19 mouse cellular contexts compared by ENCODE assay signal in the genomic region with DNA sequence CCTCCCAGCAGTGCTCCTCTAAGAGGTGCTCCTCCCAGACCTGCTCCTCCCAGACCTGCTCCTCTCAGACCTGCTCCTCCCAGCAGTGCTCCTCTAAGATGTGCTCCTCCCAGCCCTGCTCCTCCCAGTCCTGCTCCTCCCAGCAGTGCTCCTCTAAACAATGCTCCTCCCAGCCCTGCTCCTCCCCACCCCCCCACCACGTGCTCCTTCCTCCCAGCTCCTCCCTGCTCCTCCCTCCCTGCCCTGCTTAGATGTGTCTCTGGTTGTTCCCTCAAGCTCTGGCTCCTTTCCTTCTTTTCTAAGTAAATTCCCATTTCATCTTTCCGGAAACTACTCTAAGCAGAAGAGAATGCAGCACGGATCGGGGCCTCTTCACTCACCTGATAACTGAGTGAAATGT. TPM values are rescaled to one million over a fixed set of nuclear protein-coding genes. Genes with fewer than 3 reads are reported as not detected.
DNase-seq lines count a peak whose midpoint lies in the region; ATAC-seq and TF ChIP-seq lines count a peak whose summit lies in the region.
"Had no signal": no experiment of that assay in that cellular context is flagged by ENCODE, and none has a peak within 500 bp of the region (broad histone marks: within the 10 kb centered on the region; RNA-seq: fewer than 3 reads in every experiment).

No protein-coding gene starts in this region.

- ATAC-seq in lung, embryonic 16.5 days (ENCODE audit: low read depth): no peak
- ATAC-seq: forebrain, embryonic 15.5 days had no signal

- H3K9ac ChIP-seq in lung, embryonic 16.5 days (ENCODE audit: low read length): no peak overlapping the region
- H3K9ac ChIP-seq: forebrain, embryonic 15.5 days; hindbrain, embryonic 13.5 days; limb, embryonic 12.5 days; liver, embryonic 15.5 days; midbrain, embryonic 13.5 days had no signal

- 66% methylated on average over 4 of the region's 4 CpGs for WGBS in kidney, adult 2 months
- 58% methylated on average over 4 of the region's 4 CpGs for WGBS in lung, embryonic 16.5 days

- peak overlapping the region; percentile 73 for H3K27ac ChIP-seq in gastrocnemius, adult 2 months
- peak overlapping the region; percentile 64 for H3K27ac ChIP-seq in kidney, adult 2 months (ENCODE audit: insufficient read depth, low read depth, low read length)
- peak overlapping the region; percentile 69 for H3K27ac ChIP-seq in lung, embryonic 16.5 days (ENCODE audit: low read length)
- H3K27ac ChIP-seq: forebrain, embryonic 15.5 days; liver, embryonic 15.5 days; midbrain, embryonic 13.5 days had no signal

- intact Hi-C loops in gastrocnemius, adult 2 months (cut with DNase I): no loop called here
- intact Hi-C loops in gastrocnemius, postnatal 36 days (cut with DNase I): no loop called here

- H3K4me3 ChIP-seq in gastrocnemius, adult 2 months: no peak overlapping the region
- H3K4me3 ChIP-seq in kidney, adult 2 months (ENCODE audit: insufficient read depth, low read depth, low read length): no peak overlapping the region
- no peak overlapping the region for H3K4me3 ChIP-seq in lung, embryonic 16.5 days (ENCODE audit: low read length)
- H3K4me3 ChIP-seq: erythroblast, embryonic 14.5 days; forebrain, embryonic 15.5 days; hindbrain, embryonic 13.5 days; limb, embryonic 12.5 days; liver, embryonic 15.5 days; midbrain, embryonic 13.5 days had no signal

- TF ChIP-seq CTCF in gastrocnemius, adult 2 months (IDR thresholded peaks at IDR 0.05): no peak
- no peak for TF ChIP-seq CTCF in kidney, adult 2 months (conservative IDR thresholded peaks at IDR 0.05; ENCODE audit: insufficient read depth, insufficient read length, low read depth, low read length)

- peaks cover 32% of the 10 kb centered on the region for H3K4me1 ChIP-seq in kidney, adult 2 months (ENCODE audit: control insufficient read depth, insufficient read depth, low read length)
- H3K4me1 ChIP-seq in lung, embryonic 16.5 days (replicated peaks; ENCODE audit: control insufficient read depth, insufficient read depth, low read length): peaks cover 46% of the 10 kb centered on the region

- H3K4me2 ChIP-seq in lung, embryonic 16.5 days (ENCODE audit: low read depth, low read length): no peak overlapping the region
- H3K4me2 ChIP-seq: forebrain, embryonic 15.5 days; hindbrain, embryonic 13.5 days; limb, embryonic 12.5 days; liver, embryonic 15.5 days; midbrain, embryonic 13.5 days had no signal

- no peak for DNase-seq in gastrocnemius, adult 2 months
- no peak for DNase-seq in gastrocnemius, postnatal 36 days
- no peak for DNase-seq in kidney, adult 2 months
- DNase-seq in kidney, postnatal 4 days: no peak
- DNase-seq in lung, postnatal 14 days: no peak
- DNase-seq in spleen, postnatal 36 days (ENCODE audit: low spot score in 2 of 2): no peak
- no peak for DNase-seq in cerebellum, adult 11-12 months
- DNase-seq: cerebellum, adult 2 months; cerebellum, postnatal 36 days; gastrocnemius, postnatal 25 days; thymus, postnatal 4 days had no signal

- no peaks in the 10 kb centered on the region for H3K27me3 ChIP-seq in kidney, adult 2 months (replicated peaks; ENCODE audit: control insufficient read depth, insufficient read depth, low read length)
- H3K27me3 ChIP-seq in lung, embryonic 16.5 days (ENCODE audit: control insufficient read depth, insufficient read depth, low read depth, low read length): no peaks in the 10 kb centered on the region
- H3K27me3 ChIP-seq: forebrain, embryonic 15.5 days; hindbrain, embryonic 13.5 days; limb, embryonic 12.5 days; liver, embryonic 15.5 days; midbrain, embryonic 13.5 days had no signal

- H3K9me3 ChIP-seq in lung, embryonic 16.5 days (ENCODE audit: control insufficient read depth, low read length): no peaks in the 10 kb centered on the region
- H3K9me3 ChIP-seq: forebrain, embryonic 15.5 days; hindbrain, embryonic 13.5 days; limb, embryonic 12.5 days; liver, embryonic 15.5 days; midbrain, embryonic 13.5 days had no signal

- no peaks in the 10 kb centered on the region for H3K36me3 ChIP-seq in kidney, adult 2 months (ENCODE audit: control insufficient read depth, insufficient read depth, low read length)
- H3K36me3 ChIP-seq in lung, embryonic 16.5 days (ENCODE audit: control insufficient read depth, insufficient read depth, low read length): no peaks in the 10 kb centered on the region
- H3K36me3 ChIP-seq: forebrain, embryonic 15.5 days; G1E; hindbrain, embryonic 13.5 days; limb, embryonic 12.5 days; liver, embryonic 15.5 days; midbrain, embryonic 13.5 days had no signal

- TF ChIP-seq POLR2A in kidney, adult 2 months (IDR thresholded peaks at IDR 0.05; ENCODE audit: low read depth, low read length): no peak

RNA-seq across cellular contexts. Expression of a gene that starts 14.2 kb away (rescaled TPM):
- 10 to 100 TPM; 35.9 to 43.2 TPM for total RNA-seq in gastrocnemius, adult 2 months (2021)
- total RNA-seq in gastrocnemius, postnatal 36 days (2021): 10 to 100 TPM; 32.0 to 39.1 TPM
- 21.4 and 27.7 TPM in 2 replicates for polyA plus RNA-seq in kidney, adult 2 months (2012; rRNA removed)
- 56.7 and 57.0 TPM in 2 replicates for polyA plus RNA-seq in lung, embryonic 16.5 days (2015; fragmentation: Nextera tagmentation; extraction: Ambion mirVana)
- polyA plus RNA-seq: G1E had no signal
